Mouse (Mus musculus) T-helper 17 cell (primary cell): ENCODE data around the gene Lyl1.

ENCODE experiments used
- in situ Hi-C, 2 experiments: fragments of 300-600 bp; cut with MboI, MseI; formaldehyde crosslinking; loops; 1 replicate in 1 of 2; 2 replicates in 1 of 2; pipeline ENCODE4 v1.15.1; 2025; ENCODE audit warnings: high pct_unique_total_duplicates in 2 of 2

The Lyl1 gene

DNA sequence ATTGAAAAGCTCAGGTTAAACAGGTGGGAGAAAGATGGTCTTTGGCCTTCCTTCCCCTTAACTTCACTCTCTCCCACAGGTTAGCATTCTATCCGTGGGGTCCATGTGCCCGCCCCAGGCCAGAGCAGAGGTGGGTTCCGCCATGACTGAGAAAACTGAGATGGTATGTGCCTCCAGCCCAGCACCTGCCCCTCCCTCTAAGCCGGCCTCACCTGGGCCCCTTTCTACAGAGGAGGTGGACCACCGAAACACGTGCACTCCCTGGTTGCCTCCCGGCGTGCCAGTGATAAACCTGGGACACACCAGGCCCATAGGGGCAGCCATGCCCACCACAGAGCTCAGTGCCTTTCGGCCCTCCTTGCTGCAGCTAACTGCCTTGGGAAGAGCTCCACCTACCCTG is 1.3 kb downstream of the Lyl1 start:
- in situ Hi-C loops: no loop called here

DNA sequence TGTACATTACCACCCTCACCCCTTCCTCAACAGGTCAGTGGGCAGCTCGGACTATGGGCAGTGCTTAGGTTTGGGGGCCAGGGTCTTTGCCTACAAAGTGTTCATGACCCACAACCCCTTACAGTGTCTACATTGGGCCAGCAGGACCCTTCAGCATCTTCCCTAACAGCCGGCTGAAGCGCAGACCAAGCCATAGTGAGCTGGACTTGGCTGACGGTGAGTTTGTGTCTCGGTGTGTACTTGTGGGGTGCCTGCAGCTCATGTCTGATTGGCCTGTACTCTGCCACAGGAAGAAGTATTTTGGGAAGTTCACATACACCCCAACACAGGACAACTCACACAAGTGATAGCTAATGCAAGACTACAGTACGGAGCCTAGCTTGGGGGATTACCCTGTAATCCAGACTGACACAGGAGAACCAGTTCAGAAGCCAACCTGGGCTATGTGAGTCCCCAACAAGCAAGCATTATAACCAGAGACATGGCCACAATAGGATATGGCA is 1.8 kb downstream of the Lyl1 start:
- in situ Hi-C loops: no loop called here

DNA sequence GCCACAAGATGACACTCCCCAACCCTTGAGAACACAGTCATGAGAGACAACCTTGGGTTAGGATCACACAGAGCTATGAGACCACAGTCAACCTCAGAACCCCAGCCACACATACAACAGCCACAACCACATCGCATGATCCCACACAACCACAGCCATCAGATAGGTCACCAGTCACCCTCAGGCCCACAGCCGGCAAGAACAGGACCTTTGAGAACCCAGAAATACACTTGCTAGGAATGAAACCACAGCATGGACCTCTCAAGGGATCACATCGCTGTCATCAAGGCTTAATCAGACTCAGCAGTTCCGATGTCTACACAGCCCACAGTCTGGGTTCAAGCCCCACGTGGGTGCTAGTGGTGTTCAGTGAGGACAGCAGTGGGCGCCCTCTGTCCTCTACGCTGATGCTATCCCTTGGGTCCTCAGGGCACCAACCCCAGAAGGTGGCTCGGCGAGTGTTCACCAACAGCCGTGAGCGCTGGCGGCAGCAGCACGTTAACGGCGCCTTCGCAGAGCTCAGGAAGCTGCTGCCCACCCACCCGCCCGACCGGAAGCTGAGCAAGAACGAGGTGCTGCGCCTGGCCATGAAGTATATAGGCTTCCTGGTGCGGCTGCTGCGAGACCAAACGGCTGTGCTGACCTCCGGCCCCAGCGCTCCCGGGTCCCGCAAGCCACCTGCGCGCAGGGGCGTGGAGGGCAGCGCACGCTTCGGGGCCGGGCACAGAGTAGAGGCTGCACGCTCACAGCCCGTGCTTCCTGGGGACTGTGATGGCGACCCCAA is 2.4 kb downstream of the Lyl1 start:
- in situ Hi-C loops: no loop called here

GRCm38 (mm10) chr8:84704356-84704755 is 3.1 kb downstream of the Lyl1 start:
- in situ Hi-C loops: no loop called here

DNA sequence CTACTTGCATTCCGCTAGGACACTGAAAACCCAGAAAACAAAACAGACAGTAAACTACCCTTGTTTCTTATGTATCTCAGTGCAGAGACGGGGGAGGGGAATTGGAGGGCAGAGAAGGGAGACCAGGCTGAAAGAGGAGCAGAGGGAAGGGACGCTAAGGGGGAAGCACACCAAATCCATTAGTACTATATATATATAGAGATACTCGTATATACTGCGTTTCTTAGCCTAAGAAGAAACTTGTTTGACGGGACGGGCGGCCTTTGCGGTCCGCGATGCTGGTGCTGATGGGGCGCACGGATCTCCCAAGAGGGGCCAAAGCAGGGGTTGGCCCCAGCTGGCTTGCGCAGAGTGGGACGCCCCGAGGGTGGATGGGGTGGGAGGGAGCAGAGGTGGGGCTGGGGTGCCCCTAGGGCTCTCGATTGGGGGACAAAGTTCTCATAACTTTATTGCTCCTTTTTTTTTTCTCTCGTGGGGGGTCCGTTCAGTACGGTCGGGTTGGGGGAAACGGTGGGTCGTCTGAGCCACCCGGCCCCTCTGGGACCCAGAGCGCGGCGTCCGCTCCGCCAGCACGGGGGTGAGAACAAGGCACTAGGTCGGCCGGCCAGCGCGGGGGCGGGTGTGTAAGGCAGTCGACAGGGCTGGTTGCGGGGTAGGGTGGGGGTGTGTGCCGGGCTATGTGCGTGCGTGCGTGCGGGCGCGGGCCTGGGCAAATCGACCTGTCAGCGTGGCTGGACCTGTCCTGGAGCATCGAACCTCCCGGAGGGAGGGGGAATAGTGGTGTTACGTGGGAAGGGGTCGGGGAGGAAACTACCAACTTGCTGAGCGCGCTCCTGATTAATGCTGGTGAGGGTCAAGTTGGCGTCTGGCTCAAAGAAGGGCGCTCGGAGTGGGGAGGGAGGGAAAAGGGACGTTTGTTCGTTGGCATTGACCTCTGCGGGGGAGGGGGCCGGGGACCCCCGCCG is 3.9 kb downstream of the Lyl1 start:
- in situ Hi-C loops: no loop called here

- in situ Hi-C loops: no loop called here
These were observed 4.7 kb downstream of the Lyl1 start for GRCm38 (mm10) chr8:84705960-84706359.

DNA sequence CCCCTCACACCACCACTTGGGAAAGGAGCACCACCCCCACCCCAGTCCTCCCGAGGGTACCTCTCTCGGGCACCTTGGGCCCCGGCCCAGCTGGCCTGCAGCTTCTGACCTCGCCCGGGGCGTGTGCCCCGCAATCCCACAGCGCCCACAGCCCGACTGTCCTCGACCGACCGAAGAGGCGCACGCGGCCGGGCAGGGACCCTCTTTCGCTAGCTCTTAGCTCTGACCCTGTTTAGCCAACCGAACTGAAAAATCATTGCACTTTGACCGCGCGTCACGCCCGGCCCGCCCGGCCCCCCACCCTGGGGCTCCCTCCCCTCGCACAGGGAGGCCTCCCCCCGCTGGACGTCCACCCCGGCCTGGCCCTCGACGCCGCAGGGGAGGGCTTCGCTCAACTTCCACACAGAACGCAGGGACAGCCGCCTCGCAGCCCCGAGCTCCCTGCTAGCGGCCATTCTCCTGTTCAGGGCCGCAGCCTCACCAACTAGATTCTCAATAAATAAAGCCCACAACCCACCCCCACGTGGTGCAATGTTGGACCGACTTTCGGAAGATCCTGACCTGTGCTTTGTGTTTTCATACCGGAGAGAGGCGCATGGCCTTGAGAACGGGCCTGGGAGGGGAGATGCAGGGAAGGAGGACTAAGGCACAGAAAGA is 5.5 kb downstream of the Lyl1 start:
- in situ Hi-C loops: no loop called here

DNA sequence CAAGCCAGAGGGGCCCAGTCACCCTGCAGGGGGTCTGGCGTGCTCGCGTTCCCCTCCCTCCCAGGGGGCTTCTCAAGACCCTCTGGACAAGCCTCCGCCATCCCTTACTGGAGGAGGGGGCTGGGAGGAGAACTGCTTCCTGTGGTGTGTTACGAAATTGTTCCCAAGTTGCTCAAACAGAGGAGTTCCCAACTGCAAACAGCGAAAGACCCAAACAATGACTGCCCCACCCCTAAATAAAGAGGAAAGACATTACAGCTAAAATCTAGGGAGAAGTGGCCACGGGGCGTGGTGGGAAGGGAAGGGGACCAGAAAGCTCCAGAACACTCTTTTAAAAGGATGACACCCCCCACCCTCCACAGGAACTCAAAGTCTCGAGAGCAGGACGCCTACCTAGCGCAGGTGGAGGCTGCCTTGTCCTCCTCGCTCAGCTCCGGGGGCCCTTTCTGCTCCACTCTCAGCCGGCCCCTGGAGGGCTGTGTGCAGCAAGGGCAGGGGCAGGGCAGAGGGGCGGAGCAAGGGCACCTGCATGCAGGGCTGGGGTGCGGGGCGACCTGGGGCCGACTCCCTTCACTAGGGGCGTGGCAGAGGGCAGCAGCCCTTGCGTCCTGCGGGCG is 6.1 kb downstream of the Lyl1 start:
- in situ Hi-C loops: no loop called here

- in situ Hi-C loops: no loop called here
These were observed 6.8 kb downstream of the Lyl1 start for GRCm38 (mm10) chr8:84708071-84708541.

DNA sequence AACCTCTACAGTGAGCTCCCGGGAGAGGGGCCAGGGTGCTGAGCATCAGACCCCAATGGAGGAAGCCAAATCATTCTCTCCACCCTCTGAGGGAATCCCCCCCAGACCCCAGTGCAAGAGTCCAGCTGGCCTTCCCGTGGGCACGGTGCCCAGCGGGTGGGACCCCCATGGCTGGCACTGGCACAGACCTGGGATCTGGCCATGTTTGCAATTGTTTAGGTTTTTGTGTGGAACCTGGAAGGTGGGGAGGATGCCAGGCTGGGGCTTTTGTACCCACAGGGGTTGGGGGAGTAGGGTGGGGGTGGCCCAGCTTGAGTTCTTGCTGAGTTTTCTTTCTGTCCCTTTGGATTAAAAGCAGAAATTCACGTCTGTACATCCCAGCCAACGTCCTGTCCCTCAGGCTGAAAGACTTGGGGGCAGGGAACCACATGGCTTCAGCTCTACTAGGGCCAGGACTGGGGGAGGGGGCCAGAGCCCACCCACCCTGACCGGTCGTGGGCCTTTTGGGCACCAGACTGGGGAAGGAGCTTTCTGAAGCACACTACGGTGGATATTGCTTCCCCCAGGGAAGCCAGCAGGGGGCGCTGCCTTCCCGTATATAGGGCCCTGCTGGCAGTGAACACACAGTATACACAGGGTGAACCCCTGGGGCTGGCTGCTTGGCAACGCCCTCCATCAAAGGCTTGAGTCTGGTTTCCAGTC is 7.7 kb downstream of the Lyl1 start:
- in situ Hi-C loops: no loop called here

DNA sequence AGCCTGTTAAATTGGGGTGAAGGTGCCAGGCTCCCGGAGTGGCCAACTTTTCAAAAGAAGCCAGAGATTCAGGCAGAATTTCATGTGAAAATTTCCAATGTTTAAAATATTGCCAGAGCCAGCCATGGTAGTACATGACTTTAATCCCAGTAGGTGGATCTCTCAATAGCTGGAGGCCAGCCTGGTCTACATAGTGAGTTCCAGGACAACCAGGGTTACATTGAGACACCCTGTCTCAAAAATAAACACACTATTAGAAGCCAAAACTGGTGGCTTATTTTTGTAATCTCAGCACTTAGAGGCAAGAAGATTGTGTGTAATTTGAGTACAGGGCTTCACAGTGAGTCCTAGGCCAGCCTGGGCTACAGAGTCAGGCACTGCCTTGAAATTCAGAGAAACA is 8.7 kb downstream of the Lyl1 start:
- in situ Hi-C loops: loop anchor here (5.0 to 10.0 kb wide), 2 partner anchors 95 to 112 kb away; partner anchors contain the start of genes Dand5 (in 1 of the 2) and Nfix (in 1 of the 2)

GRCm38 (mm10) chr8:84711312-84711711 is 10.1 kb downstream of the Lyl1 start:
- in situ Hi-C loops: loop anchor here (5.0 to 10.0 kb wide), 2 partner anchors 93 to 111 kb away; partner anchors contain the start of genes Dand5 (in 1 of the 2) and Nfix (in 1 of the 2)

- in situ Hi-C loops: loop anchor here (5.0 to 10.0 kb wide), 2 partner anchors 93 to 110 kb away; partner anchors contain the start of genes Dand5 (in 1 of the 2) and Nfix (in 1 of the 2)
These were observed 10.9 kb downstream of the Lyl1 start for GRCm38 (mm10) chr8:84711933-84712758.

- in situ Hi-C loops: loop anchor here (5.0 to 10.0 kb wide), 2 partner anchors 92 to 110 kb away; partner anchors contain the start of genes Dand5 (in 1 of the 2) and Nfix (in 1 of the 2)
These were observed 11.5 kb downstream of the Lyl1 start for GRCm38 (mm10) chr8:84712759-84713120.

DNA sequence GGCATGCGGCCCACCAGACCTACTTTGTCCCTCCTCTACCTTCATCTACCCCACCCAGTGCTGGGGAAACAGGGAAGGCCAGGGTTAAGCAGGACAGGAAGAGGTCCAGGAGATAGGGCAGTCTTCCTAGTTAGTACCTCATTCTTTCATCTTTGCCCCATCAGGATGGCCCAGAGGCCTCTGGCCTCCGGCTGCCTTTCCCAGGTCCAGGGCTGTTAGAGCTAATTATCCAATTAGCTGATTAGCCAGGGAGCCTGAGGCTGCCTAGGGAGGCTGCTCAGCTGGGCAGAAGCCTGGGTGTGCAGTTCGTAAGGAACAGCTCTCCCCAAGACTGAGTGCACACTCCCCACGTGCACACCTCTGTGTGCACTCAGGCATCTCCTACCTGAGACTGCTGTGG is 12.1 kb downstream of the Lyl1 start:
- in situ Hi-C loops: loop anchor here (5.0 to 10.0 kb wide), 2 partner anchors 91 to 109 kb away; partner anchors contain the start of genes Dand5 (in 1 of the 2) and Nfix (in 1 of the 2)

DNA sequence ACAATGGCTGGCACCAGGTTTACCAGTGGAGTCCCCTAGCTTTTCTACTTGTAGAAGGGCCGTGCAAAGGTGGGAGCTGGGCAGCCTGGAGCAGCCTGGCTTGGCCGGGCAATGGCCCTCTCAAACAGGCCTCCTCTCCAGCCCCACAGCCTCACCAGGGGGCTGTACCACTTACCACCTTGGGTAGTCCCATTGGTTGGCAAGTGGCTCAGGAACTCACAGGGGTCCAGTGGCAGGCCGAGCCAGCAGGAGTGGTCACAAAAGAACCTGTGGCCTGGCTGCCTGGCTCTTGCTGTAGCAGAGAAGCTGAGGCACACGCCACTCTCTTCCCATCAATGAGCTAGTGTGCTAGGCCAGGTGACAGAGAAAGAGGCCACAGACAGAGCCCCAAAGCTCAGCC is 12.9 kb downstream of the Lyl1 start:
- in situ Hi-C loops: loop anchor here (5.0 to 10.0 kb wide), 2 partner anchors 91 to 108 kb away; partner anchors contain the start of genes Dand5 (in 1 of the 2) and Nfix (in 1 of the 2)

GRCm38 (mm10) chr8:84715893-84716468 is 14.7 kb downstream of the Lyl1 start:
- in situ Hi-C loops: loop anchor here in 1 of 2 experiments (10.0 kb wide), 1 partner anchor 89 kb away; the partner anchor contains the start of gene Nfix

DNA sequence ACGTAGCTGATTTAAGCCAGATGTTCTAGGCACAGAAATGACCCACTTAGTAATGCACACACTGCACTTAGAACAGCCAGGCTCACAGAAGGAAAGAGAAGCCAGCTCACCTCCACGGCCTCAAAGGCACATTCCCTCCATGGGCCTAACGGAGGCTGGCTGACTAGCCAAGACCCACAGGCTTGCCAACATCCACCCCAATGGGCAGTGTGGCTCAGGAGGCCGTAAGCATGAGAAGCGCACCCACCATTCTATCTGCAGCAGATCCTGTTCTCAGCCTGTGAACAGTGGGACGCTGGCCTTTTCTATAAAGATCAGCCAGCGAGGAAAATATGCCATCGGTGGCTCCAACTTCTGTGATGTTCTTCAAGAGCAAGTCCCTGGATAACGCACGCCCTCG is 15.5 kb downstream of the Lyl1 start:
- in situ Hi-C loops: loop anchor here in 1 of 2 experiments (10.0 kb wide), 1 partner anchor 88 kb away; the partner anchor contains the start of gene Nfix
